Mouse (Mus musculus): ENCODE results near the gene Mbtd1. TPM values are rescaled to one million over a fixed set of nuclear protein-coding genes. Genes with fewer than 3 reads are reported as not detected.
A peak's percentile ranks its signal among the peaks of the same experiment; 100 is the strongest.

Gene Mbtd1
- polyA plus RNA-seq, 1 experiment from 2014 or later = 11.1 TPM

DNA sequence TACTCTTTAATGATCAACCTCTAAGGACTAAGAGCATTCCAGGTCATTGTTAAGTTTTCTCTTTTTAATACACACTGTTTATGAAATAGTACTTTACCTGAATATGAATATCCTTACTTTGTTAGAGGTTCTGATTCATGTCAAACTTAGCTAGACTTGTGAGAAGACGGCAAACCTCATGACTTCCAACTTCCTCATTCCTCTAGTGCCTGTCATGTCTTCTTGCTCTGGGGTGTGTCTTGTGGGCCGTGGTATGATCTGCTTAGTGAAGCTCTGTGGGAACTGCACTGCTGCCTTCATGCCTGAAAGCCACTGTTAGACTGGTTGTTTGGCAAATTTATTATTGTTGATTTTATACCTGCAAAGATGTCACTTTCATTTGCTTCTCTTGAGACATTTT, 55.3 kb downstream of the Mbtd1 start:
- no peak overlapping the region for H3K9ac ChIP-seq (replicated peaks; ENCODE audit: low read depth)
- DNase-seq (ENCODE audit: low spot score) (peak; percentile 36), ATAC-seq (no peak)
- peaks cover 12% of the 10 kb centered on the region; the same call in 1 of the 2 replicates for H3K36me3 ChIP-seq (ENCODE audit: insufficient read depth, low read length)
- H3K4me2 ChIP-seq (replicated peaks; ENCODE audit: low read depth, low read length) = no peak overlapping the region
- H3K4me1 ChIP-seq (ENCODE audit: insufficient read depth, low read depth, low read length) = no peaks in the 10 kb centered on the region
- no peaks in the 10 kb centered on the region for H3K9me3 ChIP-seq (ENCODE audit: low read length)
- no peak overlapping the region for H3K27ac ChIP-seq (ENCODE audit: low read length)
- no peak for TF ChIP-seq EP300 (IDR thresholded peaks at IDR 0.05)
- TF ChIP-seq CTCF (IDR thresholded peaks at IDR 0.05) = no peak
- H3K4me3 ChIP-seq (ENCODE audit: low read depth, low read length) = no peak overlapping the region
- no peaks in the 10 kb centered on the region for H3K27me3 ChIP-seq (replicated peaks; ENCODE audit: insufficient read depth, low read length)
- 56% methylated on average over 2 of the region's 2 CpGs for WGBS

DNA sequence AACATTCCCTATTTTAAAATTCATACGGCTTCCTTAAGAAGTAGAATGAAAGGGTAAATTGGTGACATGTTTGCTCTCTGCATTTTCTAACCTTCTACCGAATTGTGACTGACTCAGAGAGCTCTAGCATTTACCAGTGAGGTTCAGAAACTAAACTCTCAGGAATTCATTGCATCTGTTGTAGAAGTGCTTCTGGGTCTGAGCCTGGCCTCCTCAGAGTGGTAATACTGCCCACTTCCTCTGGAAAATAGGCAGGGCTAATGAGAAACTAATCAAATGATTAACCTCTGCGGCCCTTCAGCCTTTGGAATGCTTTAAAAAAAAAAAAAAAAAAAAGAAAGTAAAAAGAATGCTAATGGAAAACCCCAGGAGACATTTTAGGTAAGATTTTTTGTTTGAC, 59.3 kb downstream of the Mbtd1 start:
- Histone ChIP-seq H3K4me1 (ENCODE audit: insufficient read depth, low read depth, low read length) (no peaks in the 10 kb centered on the region), H3K9ac (replicated peaks; ENCODE audit: low read depth) (no peak overlapping the region), H3K27ac (ENCODE audit: low read length) (no peak overlapping the region), H3K27me3 (replicated peaks; ENCODE audit: insufficient read depth, low read length) (no peaks in the 10 kb centered on the region), H3K36me3 (ENCODE audit: insufficient read depth, low read length) (no peaks in the 10 kb centered on the region), H3K9me3 (ENCODE audit: low read length) (no peaks in the 10 kb centered on the region), H3K4me3 (ENCODE audit: low read depth, low read length) (no peak overlapping the region), H3K4me2 (replicated peaks; ENCODE audit: low read depth, low read length) (no peak overlapping the region)
- TF ChIP-seq EP300 (IDR thresholded peaks at IDR 0.05) (no peak), CTCF (IDR thresholded peaks at IDR 0.05) (no peak)
- ATAC-seq (no peak), DNase-seq (ENCODE audit: low spot score) (no peak)
- WGBS = 73% methylated on average over 3 of the region's 3 CpGs

DNA sequence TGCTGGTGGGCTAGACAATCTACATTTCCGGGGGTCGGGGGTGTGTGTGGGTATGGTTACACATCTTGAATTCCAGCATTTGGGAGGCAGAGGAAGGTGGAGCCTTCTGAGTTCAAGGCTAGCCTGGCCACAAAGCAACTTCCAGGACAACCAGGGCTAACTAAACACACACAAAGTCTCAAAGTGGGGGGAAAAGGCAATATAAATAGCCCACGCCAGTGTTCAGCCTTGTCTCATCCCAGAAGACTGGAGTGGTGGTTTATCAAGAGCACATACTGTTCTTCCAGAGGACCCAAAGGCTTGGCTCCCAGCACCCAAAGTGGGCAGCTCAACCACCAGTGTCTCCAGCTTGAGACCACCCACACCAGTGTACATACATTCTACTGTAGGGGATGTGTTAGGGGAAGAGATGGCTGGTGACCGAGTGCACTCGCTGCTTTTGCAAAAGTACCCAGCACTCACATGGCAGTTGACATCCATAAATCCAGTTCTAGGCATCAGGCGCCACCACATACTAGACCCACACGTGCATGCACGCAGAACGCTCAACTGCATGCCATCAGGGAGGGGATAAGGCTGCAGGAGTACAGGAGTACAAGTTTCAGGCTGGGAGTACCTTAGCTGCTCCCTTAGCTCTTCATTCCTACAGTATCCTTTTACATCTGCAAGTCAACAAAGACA, 63.4 kb downstream of the Mbtd1 start:
- 86% methylated on average over 9 of the region's 9 CpGs for WGBS
- DNase-seq (ENCODE audit: low spot score) = no peak
- no peaks in the 10 kb centered on the region for H3K36me3 ChIP-seq (ENCODE audit: insufficient read depth, low read length)

DNA sequence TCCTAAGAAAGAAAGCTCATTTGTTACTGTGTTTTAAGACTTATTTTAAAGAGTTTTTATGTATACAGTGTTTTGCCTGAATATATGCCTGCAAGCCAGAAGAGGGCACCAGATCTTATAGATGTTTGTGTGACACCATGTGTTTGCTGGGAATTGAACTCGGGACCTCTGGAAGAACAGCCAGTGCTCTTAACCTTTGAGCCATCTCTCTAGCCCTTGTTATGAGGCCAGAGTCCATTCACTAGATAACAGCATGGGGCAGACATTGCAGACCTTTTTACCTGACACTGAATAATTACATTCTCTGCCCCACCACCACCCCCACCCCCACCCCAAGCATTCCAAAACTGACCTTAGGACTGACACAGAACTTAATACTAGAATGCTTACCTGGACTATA, 64.4 kb downstream of the Mbtd1 start:
- Histone ChIP-seq H3K9me3 (ENCODE audit: low read length) (no peaks in the 10 kb centered on the region), H3K4me1 (ENCODE audit: insufficient read depth, low read depth, low read length) (no peaks in the 10 kb centered on the region), H3K36me3 (ENCODE audit: insufficient read depth, low read length) (no peaks in the 10 kb centered on the region), H3K27me3 (replicated peaks; ENCODE audit: insufficient read depth, low read length) (no peaks in the 10 kb centered on the region), H3K4me2 (replicated peaks; ENCODE audit: low read depth, low read length) (no peak overlapping the region), H3K27ac (ENCODE audit: low read length) (no peak overlapping the region), H3K4me3 (ENCODE audit: low read depth, low read length) (no peak overlapping the region), H3K9ac (replicated peaks; ENCODE audit: low read depth) (no peak overlapping the region)
- DNase-seq (ENCODE audit: low spot score) (no peak), ATAC-seq (no peak)
- TF ChIP-seq EP300 (IDR thresholded peaks at IDR 0.05) (no peak), CTCF (IDR thresholded peaks at IDR 0.05) (no peak)
- WGBS = 93% methylated on average over 1 of the region's 1 CpGs

More for the DNA sequence above, 63.4 kb downstream of the Mbtd1 start:
- no peaks in the 10 kb centered on the region for H3K9me3 ChIP-seq (ENCODE audit: low read length)
- H3K27me3 ChIP-seq (replicated peaks; ENCODE audit: insufficient read depth, low read length) = no peaks in the 10 kb centered on the region
- no peak overlapping the region for H3K9ac ChIP-seq (replicated peaks; ENCODE audit: low read depth)
- TF ChIP-seq CTCF (IDR thresholded peaks at IDR 0.05) (no peak), EP300 (IDR thresholded peaks at IDR 0.05) (no peak)
- H3K4me2 ChIP-seq (replicated peaks; ENCODE audit: low read depth, low read length) = no peak overlapping the region
- no peaks in the 10 kb centered on the region for H3K4me1 ChIP-seq (ENCODE audit: insufficient read depth, low read depth, low read length)
- no peak overlapping the region for H3K27ac ChIP-seq (ENCODE audit: low read length)
- no peak overlapping the region for H3K4me3 ChIP-seq (ENCODE audit: low read depth, low read length)
- no peak for ATAC-seq

- no peak for TF ChIP-seq CTCF (IDR thresholded peaks at IDR 0.05)
- no peak for TF ChIP-seq EP300 (IDR thresholded peaks at IDR 0.05)
- no peak for ATAC-seq
- Histone ChIP-seq H3K27ac (ENCODE audit: low read length) (no peak overlapping the region), H3K9me3 (ENCODE audit: low read length) (no peaks in the 10 kb centered on the region), H3K36me3 (ENCODE audit: insufficient read depth, low read length) (no peaks in the 10 kb centered on the region), H3K9ac (replicated peaks; ENCODE audit: low read depth) (no peak overlapping the region), H3K27me3 (replicated peaks; ENCODE audit: insufficient read depth, low read length) (no peaks in the 10 kb centered on the region), H3K4me1 (ENCODE audit: insufficient read depth, low read depth, low read length) (peaks cover 5% of the 10 kb centered on the region; the same call in 1 of the 2 replicates), H3K4me2 (replicated peaks; ENCODE audit: low read depth, low read length) (no peak overlapping the region), H3K4me3 (ENCODE audit: low read depth, low read length) (no peak overlapping the region)
- WGBS = 30% methylated on average over 5 of the region's 5 CpGs
- no peak for DNase-seq (ENCODE audit: low spot score)
These were observed 66.7 kb downstream of the Mbtd1 start for GRCm38 (mm10) chr11:93952376-93952775.

DNA sequence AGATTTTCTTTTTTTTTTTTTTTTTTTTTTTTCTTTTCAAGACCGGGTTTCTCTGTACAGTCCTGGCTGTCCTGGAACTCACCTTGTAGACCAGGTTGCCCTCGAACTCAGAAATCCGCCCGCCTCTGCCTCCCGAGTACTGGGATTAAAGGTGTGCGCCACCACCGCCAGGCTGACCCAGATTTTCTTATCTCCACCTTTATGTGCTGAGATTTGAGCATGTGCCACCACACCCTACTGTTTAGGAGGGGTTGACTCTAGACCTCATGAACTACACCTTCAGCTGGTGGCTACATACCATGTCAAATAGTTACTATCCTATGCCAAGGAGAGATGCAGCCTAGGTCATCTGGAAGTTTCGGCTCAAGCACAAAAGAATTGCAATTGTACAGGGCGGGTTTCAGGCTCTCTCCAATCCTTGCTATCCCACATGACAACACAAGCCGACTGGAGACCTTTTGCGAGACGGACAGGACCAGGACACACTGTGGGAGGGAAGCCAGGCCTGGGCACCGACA, 69.1 kb downstream of the Mbtd1 start:
- peaks cover 5% of the 10 kb centered on the region; the same call in 1 of the 2 replicates for H3K4me1 ChIP-seq (ENCODE audit: insufficient read depth, low read depth, low read length)
- H3K9me3 ChIP-seq (ENCODE audit: low read length) = no peaks in the 10 kb centered on the region
- peak overlapping the region; percentile 64 for H3K4me3 ChIP-seq (ENCODE audit: low read depth, low read length)
- H3K27me3 ChIP-seq (replicated peaks; ENCODE audit: insufficient read depth, low read length) = no peaks in the 10 kb centered on the region
- peak overlapping the region; percentile 87 for H3K4me2 ChIP-seq (replicated peaks; ENCODE audit: low read depth, low read length)
- H3K36me3 ChIP-seq (ENCODE audit: insufficient read depth, low read length) = no peaks in the 10 kb centered on the region
- ATAC-seq = no peak
- peak overlapping the region; percentile 60 for H3K9ac ChIP-seq (replicated peaks; ENCODE audit: low read depth)
- DNase-seq (ENCODE audit: low spot score) = no peak
- no peak for TF ChIP-seq EP300 (IDR thresholded peaks at IDR 0.05)
- TF ChIP-seq CTCF (IDR thresholded peaks at IDR 0.05) = no peak
- 37% methylated on average over 13 of the region's 13 CpGs for WGBS
- peak overlapping the region; percentile 90 for H3K27ac ChIP-seq (ENCODE audit: low read length)
